Mouse (Mus musculus) layer of hippocampus, postnatal 36 days (tissue): ENCODE data around the gene Plp2. TPM values are rescaled to one million over a fixed set of nuclear protein-coding genes. Genes with fewer than 3 reads are reported as not detected.

ENCODE experiments used
- DNase-seq, 2 experiments: peaks; one replicate each; pipeline ENCODE4 v3.0.0; 2022
- total RNA-seq, 2 experiments: library from RNA; stranded (reverse); gene quantifications; 2 replicates each; pipeline ENCODE4 v1.2.3; 2021

Plp2 gene
- total RNA-seq, 2 experiments from 2014 or later = 5.1 to 5.7 TPM

DNA sequence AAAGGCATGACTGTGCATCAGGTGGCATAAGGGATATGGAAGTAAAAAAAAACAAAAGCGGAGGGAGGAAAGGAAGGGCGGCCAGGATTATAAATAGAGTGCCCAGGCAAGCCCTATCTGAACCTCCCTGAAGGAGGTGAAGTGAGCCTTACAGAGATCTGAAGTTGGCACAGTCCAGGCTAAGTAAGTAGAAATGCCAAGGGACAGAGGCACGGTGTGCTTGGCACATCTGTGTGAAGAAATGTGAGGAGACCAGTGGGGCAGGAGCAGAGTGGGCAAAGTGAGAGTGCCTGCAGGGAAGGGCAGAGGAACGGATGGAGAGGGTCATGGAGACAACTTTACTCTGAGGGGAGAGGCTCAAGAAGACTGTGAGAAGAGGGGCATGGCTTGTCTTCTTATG, 10.1 kb downstream of the Plp2 start:
- no peak for DNase-seq

DNA sequence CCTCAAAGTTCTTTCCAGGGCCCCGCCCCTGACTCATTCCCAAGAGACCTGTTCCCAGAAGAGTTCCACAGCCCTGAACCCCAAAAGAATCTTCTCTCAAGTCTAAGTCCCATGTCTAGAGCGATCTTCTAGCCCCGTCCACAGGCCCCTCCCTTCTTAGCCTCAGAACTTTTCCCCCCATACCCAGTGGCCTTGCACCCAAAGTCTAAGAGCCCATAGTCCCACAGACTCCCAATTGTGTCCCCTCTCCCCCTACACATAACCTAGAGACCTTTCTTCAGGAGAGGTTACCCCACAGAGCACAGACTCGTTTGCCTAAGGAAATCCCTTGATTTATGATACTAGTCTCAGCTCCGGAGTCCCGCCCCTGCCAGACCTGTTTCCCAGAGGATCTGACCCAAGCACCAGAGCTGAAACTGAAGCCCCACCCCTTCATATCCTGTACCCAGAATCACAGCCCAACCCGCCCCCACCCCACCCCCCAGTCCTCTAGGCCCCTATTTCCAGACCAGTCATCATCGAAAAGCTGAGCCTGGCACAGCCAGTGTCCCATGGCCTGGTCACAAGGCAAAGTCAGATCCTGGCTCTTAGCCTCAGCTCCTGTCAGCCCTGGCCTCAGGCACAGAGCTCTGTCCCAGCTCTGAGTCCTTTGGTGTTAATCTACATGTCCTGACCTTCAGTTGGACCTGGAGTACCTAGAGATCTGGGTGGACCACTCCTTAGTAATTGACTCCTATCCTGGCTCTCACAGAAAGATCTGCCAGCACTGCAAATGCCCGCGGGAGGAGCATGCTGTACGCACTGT, 12.2 kb downstream of the Plp2 start:
- no peak for DNase-seq

DNA sequence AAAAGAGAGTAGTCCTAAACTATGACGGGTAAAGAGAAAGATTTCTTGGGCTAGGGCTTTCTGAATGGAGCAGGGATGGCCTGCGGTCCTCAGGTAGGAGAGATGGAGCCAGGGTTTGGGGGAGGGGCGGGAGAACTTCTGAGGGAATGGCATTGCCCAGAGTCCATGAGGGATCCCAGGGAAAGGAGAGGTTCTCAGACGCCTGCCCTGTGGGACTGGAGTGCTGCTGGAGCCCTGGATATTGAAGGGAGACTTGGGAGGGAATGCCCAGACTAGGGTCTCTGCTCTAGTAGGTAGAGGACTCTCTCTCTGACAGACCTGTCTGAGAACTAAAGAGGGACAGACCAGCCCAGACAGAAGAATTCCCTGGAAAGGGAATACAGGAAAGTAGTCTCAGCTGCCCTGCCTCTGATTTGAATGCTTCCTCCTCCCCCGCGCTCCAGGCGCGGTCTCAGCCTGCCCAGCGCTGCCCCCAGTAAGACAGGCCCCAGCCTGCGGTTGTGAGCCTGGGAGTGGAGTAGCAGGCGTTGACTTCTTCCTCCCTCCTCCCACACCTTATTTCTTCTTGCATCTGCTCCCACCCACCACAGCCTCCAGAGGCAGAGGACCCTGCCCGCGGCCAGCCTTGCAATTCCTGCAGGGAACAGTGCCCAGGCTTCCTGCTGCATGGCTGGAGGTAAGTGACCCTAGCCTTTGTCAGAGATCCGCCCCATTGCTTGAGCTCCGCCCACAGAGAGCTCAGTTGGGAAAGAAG, 13.0 kb downstream of the Plp2 start:
- DNase-seq = no peak

DNA sequence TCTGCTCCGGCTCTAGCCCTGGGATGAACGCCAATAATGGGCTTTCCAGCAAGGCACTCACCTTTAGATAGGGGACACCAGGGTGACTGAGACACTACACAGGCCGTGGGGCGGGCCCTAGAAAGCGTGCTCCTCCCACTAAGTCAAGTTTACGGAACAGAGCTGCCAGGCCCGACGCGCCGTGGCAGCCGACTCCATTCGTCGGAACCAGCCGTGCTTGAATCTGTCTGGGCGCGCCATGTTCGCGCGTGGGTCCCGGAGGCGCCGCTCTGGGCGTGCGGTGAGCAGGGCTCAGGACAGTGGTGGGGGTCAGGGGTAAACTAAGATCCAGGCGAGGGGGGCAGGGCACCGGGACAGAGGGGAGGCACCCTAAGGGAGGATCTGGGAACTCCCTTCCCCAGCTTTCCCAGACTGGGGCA, 14.0 kb downstream of the Plp2 start, which contains the start of gene Prickle3:
Gene Prickle3 (plus strand): TSS at position 40 of the 419 bp plus-strand sequence.
- no peak for DNase-seq

DNA sequence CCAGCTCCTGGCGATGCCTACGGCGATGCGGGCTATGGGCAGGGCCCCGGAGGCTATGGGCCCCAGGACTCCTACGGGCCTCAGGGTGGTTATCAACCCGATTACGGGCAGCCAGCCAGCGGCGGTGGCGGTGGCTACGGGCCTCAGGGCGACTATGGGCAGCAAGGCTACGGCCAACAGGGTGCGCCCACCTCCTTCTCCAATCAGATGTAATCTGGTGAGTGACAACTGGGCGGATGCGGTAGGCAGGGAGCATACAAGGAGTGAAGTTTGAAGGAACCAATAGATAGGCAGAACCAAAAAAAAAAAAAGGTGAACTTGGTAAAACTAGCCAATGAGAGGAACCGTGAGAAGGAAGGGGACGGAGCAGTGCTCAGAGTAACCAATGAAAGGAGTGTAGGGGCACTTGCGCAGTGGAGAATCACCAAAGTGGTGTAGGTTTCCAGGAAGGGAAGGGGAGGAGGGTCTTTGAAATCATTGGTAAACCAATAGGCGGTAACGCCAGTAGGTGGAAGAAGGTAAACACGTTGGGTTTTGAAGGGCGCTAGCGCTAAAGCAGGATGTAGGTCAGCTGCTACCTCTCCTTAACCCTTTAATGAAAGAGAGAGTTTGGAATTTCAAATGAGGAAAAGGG, 22.4 kb downstream of the Plp2 start:
- DNase-seq = peak; percentile 46 to 58

DNA sequence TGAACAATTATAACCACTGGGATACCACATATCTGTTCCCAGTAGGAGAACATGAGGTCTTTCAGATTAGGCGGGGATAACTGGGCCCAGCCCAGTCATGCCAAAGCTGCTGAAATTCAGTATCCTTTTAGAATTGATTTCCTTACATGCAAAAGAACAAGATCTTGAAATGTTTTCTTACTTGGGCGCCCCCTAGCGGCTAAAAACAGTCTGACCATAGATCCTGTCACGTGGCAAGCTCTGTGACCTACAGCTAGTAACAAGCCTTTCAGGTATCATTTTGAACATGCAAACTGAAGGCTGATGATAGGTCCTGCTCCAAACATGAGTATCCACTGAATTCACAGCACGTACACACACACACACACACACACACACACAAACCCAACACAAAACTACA, 25.8 kb downstream of the Plp2 start:
- DNase-seq = peak in 1 of 2 experiments; percentile 50

DNA sequence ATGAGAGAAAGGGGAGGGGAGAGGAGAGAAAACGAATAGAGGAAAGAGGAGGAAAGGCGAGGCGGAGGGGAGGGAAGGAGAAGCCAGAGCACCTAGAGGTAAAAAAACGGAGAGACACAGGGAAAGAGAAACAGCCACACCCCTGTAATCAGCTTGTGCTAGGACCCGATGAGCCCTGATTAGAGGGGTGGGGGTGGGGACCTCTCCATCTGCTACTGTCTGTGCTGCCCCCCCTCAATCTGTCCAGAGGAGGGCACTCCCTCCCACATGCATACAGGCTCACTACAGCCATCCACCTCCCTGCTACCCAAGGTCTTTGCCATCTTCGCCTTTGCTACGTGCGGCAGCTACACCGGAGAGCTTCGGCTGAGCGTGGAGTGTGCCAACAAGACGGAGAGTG, 30.4 kb downstream of the Plp2 start:
- no peak for DNase-seq

DNA sequence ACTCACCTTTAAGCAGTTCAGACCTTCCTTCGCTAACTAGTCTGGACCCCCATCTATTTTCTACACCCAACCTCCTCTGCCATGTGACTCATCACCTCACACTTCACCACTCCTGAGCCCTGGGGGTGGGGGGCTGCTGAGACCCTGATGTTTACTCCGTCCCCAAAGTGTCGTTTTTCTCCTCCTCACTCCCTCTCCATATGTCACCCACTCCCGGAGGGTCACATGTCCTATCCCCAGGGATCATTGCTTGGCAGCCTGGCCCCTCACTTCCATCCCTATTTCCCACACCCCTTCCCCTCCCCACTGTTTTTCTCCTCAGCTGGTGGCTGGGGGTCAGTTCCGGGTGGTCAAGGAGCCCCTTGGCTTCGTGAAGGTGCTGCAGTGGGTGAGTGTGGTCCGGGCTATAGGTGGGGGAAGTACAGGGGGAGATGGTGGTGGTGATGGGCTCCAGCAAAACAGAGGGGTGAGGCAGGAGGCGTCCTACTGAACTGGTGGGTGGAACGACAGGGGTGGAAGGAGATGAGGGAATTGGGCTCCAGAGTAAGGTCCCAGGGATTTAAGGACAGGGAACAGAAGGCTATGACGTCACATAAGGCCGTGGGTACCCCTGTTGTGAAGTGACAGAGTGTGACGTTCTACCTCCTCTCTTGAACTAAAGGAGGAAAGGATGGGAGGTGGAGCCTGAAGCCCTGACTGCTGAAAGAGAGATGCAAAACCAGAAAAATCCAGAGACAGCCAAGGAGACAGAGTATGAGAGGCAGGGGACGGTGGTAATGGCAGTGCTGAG, 31.5 kb downstream of the Plp2 start:
- DNase-seq = no peak

DNA sequence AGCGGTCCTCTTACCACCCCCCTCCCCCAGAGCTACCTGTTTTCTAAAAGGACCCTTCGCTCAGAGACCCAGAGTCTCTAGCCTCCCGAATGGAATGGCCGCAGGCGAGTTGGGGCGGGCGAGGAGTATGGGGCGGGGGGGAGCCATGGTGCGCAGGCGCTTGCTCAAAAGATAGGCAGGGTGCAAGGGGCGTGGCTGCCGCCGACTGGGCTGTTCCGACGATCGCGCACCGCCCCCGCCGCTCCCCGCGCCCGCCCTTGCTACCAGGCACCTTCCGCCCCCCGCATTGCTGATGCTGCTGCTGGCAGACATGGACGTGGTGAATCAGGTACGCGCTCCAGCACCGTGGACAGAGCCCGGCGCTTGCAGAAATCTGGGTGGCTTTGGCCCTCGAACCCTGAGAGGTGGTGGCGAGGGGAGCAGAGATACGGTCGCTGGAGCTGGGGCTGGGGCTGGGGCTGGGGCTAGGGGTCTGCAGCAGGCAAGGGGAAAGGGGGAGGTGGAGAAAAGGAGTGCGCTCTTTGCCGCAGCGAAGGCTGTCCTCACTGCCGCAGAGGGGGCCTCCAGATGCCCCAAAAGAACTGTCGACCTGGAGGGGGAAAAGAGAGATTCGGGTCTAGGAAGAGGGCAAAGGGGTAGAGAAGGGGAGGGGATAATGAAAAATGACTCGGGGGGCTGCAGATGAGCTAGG, 32.6 kb downstream of the Plp2 start, which contains the start of gene Syp:
Gene Syp (plus strand): TSS at position 71 of the 691 bp plus-strand sequence.
- DNase-seq = peak; percentile 82 to 84

DNA sequence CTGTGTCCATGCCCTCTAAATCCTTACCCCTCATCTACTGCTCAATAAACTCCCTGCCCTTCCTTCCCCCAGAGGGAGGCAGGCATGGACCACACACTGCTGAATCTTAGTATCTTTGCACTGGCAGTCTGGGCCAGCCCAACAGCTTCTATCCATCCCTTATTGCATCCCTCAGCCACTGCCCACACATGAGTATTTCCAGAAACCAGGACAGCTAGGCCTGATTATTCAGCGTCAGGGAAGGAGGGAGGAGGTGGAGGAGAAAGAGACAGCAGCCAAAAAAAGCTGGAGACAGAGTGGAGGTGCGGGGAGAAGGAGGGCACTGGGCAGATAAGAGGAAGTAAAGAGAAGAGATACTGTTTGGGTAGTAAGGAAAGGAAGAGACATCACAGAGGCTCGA, 36.1 kb downstream of the Plp2 start:
- no peak for DNase-seq

DNA sequence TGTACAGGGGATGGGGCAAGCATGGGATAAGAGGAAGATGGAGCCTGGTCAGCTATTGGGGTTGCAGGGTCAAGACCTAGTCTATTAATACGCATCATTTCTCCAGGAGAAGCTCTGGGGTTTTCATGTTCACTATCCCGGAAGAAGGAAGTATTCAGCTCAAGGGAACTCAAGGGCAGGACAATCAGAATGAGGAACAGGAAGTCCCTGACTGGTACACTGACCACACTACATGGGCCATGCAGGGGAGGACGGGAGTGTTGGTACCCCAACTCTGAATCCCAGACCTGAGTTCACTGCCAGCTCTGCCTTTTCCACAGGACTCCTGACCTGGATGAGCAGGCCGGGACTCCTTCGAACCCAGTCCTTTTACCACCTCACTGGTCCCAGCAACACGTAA, 38.6 kb downstream of the Plp2 start:
- no peak for DNase-seq

Other genes starting within 250 kb of the Plp2 start
- under 1 TPM in 1 of 2 experiments, not detected in 1; 0.23 TPM for gene Foxp3, start 97.7 kb downstream of the Plp2 start, total RNA-seq
- 10 to 100 TPM; 15.3 to 18.4 TPM for gene Ppp1r3f, start 97.1 kb downstream of the Plp2 start, total RNA-seq
- gene Ccdc22, start 65.9 kb downstream of the Plp2 start, total RNA-seq = 10 to 100 TPM; 23.7 to 26.3 TPM
- gene Cacna1f, start 64.3 kb downstream of the Plp2 start, total RNA-seq = not detected
- 1,000 to 10,000 TPM; 1,719 to 2,032 TPM for gene Syp, start 32.9 kb downstream of the Plp2 start, total RNA-seq
- gene Prickle3, start 14.1 kb downstream of the Plp2 start, total RNA-seq = under 1 TPM; 0.62 to 0.99 TPM
- under 1 TPM; 0.15 to 0.30 TPM for gene Magix, start 9.9 kb upstream of the Plp2 start, total RNA-seq
- gene Gpkow, start 25.7 kb upstream of the Plp2 start, total RNA-seq = 10 to 100 TPM; 35.0 to 36.2 TPM
- gene Wdr45, start 42.9 kb upstream of the Plp2 start, total RNA-seq = 10 to 100 TPM; 56.6 to 65.1 TPM
- under 1 TPM in 1 of 2 experiments, not detected in 1; 0.61 TPM for gene Gm45208, start 50.9 kb upstream of the Plp2 start, total RNA-seq
- gene Praf2, start 57.0 kb upstream of the Plp2 start, total RNA-seq = 100 to 1,000 TPM; 101 to 104 TPM
- gene Ccdc120, start 79.5 kb upstream of the Plp2 start, total RNA-seq = 10 to 100 TPM; 14.3 to 16.0 TPM
- 10 to 100 TPM; 26.7 to 27.4 TPM for gene Tfe3, start 91.2 kb upstream of the Plp2 start, total RNA-seq
- gene Gripap1, start 118.4 kb upstream of the Plp2 start, total RNA-seq = 100 to 1,000 TPM in 1 of 2 experiments, 10 to 100 TPM in 1; 92.2 to 106 TPM
- 10 to 100 TPM in 1 of 2 experiments, 1 to 10 TPM in 1; 7.3 to 10.3 TPM for gene Kcnd1, start 150.9 kb upstream of the Plp2 start, total RNA-seq
- 10 to 100 TPM; 79.8 to 82.6 TPM for gene Otud5, start 170.0 kb upstream of the Plp2 start, total RNA-seq
- 10 to 100 TPM; 57.8 to 58.6 TPM for gene Pim2, start 206.9 kb upstream of the Plp2 start, total RNA-seq
- gene Slc35a2, start 212.6 kb upstream of the Plp2 start, total RNA-seq = 10 to 100 TPM; 39.9 to 40.9 TPM
- 10 to 100 TPM; 82.7 to 83.6 TPM for gene Pqbp1, start 227.9 kb upstream of the Plp2 start, total RNA-seq
- gene Timm17b, start 228.0 kb upstream of the Plp2 start, total RNA-seq = 10 to 100 TPM; 22.2 to 24.0 TPM
- gene Gm10491, start 236.4 kb upstream of the Plp2 start, total RNA-seq = not detected
- gene Gm10490, start 238.2 kb upstream of the Plp2 start, total RNA-seq = 1 to 10 TPM in 1 of 2 experiments, not detected in 1; 1.2 TPM
- 100 to 1,000 TPM; 365 to 412 TPM for gene Pcsk1n, start 248.4 kb upstream of the Plp2 start, total RNA-seq